Mouse (Mus musculus) hindbrain, embryonic 16.5 days (tissue): Measurements from ENCODE around the gene Shoc2. TPM values are rescaled to one million over a fixed set of nuclear protein-coding genes. Genes with fewer than 3 reads are reported as not detected.

Experiments
- polyA plus RNA-seq: library from polyadenylated mRNA; unstranded; fragments of >200 nt; fragmentation: Nextera tagmentation; extraction: Ambion mirVana; gene quantifications from 2 replicates; pipeline ENCODE4 v1.2.1, GENCODE M21; 2015

Shoc2 gene
- polyA plus RNA-seq, 1 experiment from 2014 or later = 55.4 TPM

Other genes starting within 250 kb of the Shoc2 start
- gene Pdcd4, start 52.1 kb upstream of the Shoc2 start, polyA plus RNA-seq = 54.8 and 63.2 TPM in 2 replicates
- gene Bbip1, start 321 bp downstream of the Shoc2 start, polyA plus RNA-seq = 134 and 142 TPM in 2 replicates
- 3.8 and 4.1 TPM in 2 replicates for gene Adra2a, start 99.8 kb downstream of the Shoc2 start, polyA plus RNA-seq